Mouse (Mus musculus): ENCODE data around the gene Il10.

- TF ChIP-seq CTCF (IDR thresholded peaks at IDR 0.05; ENCODE audit: extremely low read depth, insufficient read length, insufficient replicate concordance, low read depth, low read length) (no peak), POLR2A (IDR thresholded peaks at IDR 0.05; ENCODE audit: low read depth, low read length) (no peak)
Observed at GRCm38 (mm10) chr1:131062821-131063220, 43.2 kb downstream of the Il10 start.

Measured in small intestine, adult 2 months (tissue).